In the genomic region with DNA sequence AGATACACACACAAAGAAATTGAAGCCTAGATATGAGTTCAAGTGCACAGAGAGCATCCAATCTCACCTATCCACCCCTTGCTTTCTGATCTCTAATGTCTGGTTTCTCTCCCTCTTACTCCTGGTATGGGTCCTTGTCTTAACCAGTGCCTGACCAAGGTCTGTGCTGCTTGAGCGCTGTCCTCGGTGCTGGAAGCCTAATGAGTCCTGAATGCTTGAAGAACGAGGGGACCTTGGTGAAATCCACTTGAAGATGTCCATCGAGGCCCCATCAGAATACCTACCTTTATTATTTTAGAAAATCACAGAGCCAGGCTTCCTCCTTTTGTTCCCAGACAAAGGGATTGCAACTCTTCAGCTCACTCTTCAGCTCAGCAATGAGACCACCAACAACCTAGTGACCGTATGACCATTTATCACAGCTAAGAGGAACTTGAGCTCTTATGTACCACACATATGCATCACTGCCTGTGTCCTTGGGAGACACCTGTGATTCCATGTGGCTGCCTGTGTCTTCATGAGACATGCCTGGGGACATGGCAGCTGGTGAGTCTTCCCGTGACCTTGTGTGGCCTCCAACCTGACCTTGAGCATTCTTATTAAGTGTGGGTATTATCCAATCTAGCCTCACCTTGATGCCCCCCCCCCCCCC, we compare ENCODE assay signal across 1 mouse cellular context.
TF ChIP-seq lines count a peak whose summit lies in the region.

No protein-coding gene starts in this region.

TF ChIP-seq in CH12.LX, 34 proteins besides CTCF, POLR2A, EP300 and RAD21 (continued from another document):
- TF ChIP-seq NELFE (IDR thresholded peaks at IDR 0.05; ENCODE audit: low read depth, low read length) = no peak
